Mouse (Mus musculus): Measurements from ENCODE around the gene Shc3. TPM values are rescaled to one million over a fixed set of nuclear protein-coding genes. Genes with fewer than 3 reads are reported as not detected.

The Shc3 gene
- polyA plus RNA-seq, 2 experiments, result 0.12 TPM; not detected in 1

GRCm38 (mm10) chr13:51424647-51425046 is 144.6 kb downstream of the Shc3 start:
- no peak for ATAC-seq (ENCODE audit: insufficient read depth)

GRCm38 (mm10) chr13:51423647-51424046 is 145.6 kb downstream of the Shc3 start:
- TF ChIP-seq EP300 (IDR thresholded peaks at IDR 0.05; ENCODE audit: low read depth) (no peak), CTCF (IDR thresholded peaks at IDR 0.05; ENCODE audit: low read depth) (no peak)
- 56% methylated on average over 9 of the region's 9 CpGs for WGBS (ENCODE audit: insufficient replicate concordance)
- Histone ChIP-seq H3K9me3 (ENCODE audit: control insufficient read depth, low read length) (no peaks in the 10 kb centered on the region), H3K4me3 (ENCODE audit: insufficient read depth in 1 of 2, low read depth in 2 of 2, low read length in 2 of 2) (no peak overlapping the region), H3K36me3 (replicated peaks; ENCODE audit: control insufficient read depth, insufficient read depth, low read depth) (no peaks in the 10 kb centered on the region), H3K4me2 (ENCODE audit: low read depth) (no peak overlapping the region), H3K4me1 (replicated peaks; ENCODE audit: control insufficient read depth in 2 of 2, insufficient read depth in 2 of 2, low read length in 1 of 2) (0 out of 4 replicates have a peak, but pooled peaks cover 0 to 2% of the 10 kb centered on the region in 2 experiments), H3K27me3 (ENCODE audit: control insufficient read depth, insufficient read depth, low read length) (no peaks in the 10 kb centered on the region), H3K9ac (replicated peaks) (no peak overlapping the region), H3K27ac (no peak overlapping the region)
- ATAC-seq (ENCODE audit: insufficient read depth), result no peak
- DNase-seq (ENCODE audit: low read depth in 3 of 3, low spot score in 3 of 3), result no peak

More at GRCm38 (mm10) chr13:51424647-51425046, 144.6 kb downstream of the Shc3 start:
- Histone ChIP-seq H3K4me3 (ENCODE audit: insufficient read depth in 1 of 2, low read depth in 2 of 2, low read length in 2 of 2) (no peak overlapping the region), H3K27me3 (ENCODE audit: control insufficient read depth, insufficient read depth, low read length) (no peaks in the 10 kb centered on the region), H3K36me3 (replicated peaks; ENCODE audit: control insufficient read depth, insufficient read depth, low read depth) (no peaks in the 10 kb centered on the region), H3K4me2 (ENCODE audit: low read depth) (no peak overlapping the region), H3K9ac (replicated peaks) (no peak overlapping the region), H3K9me3 (ENCODE audit: control insufficient read depth, low read length) (no peaks in the 10 kb centered on the region), H3K27ac (no peak overlapping the region), H3K4me1 (replicated peaks; ENCODE audit: control insufficient read depth in 2 of 2, insufficient read depth in 2 of 2, low read length in 1 of 2) (no peaks in the 10 kb centered on the region)
- 18% methylated on average over 5 of the region's 5 CpGs for whole genome bisulfite sequencing (ENCODE audit: insufficient replicate concordance)
- TF ChIP-seq EP300 (IDR thresholded peaks at IDR 0.05; ENCODE audit: low read depth), result no peak
- TF ChIP-seq CTCF (IDR thresholded peaks at IDR 0.05; ENCODE audit: low read depth), result peak; percentile 74
- DNase-seq (ENCODE audit: low read depth in 3 of 3, low spot score in 3 of 3), result no peak

- peaks cover 0 to 6% of the 10 kb centered on the region in 2 experiments; a peak in 1 of 4 replicates for H3K4me1 ChIP-seq (replicated peaks; ENCODE audit: control insufficient read depth in 2 of 2, insufficient read depth in 2 of 2, low read length in 1 of 2)
- no peak for ATAC-seq (ENCODE audit: insufficient read depth)
- WGBS (ENCODE audit: insufficient replicate concordance), result 72% methylated on average over 9 of the region's 9 CpGs
These were observed 148.4 kb downstream of the Shc3 start for GRCm38 (mm10) chr13:51420861-51421260.

GRCm38 (mm10) chr13:51419501-51419900 is 149.7 kb downstream of the Shc3 start:
- Histone ChIP-seq H3K9ac (replicated peaks) (no peak overlapping the region), H3K4me3 (ENCODE audit: insufficient read depth in 1 of 2, low read depth in 2 of 2, low read length in 2 of 2) (no peak overlapping the region), H3K27ac (no peak overlapping the region), H3K4me2 (ENCODE audit: low read depth) (no peak overlapping the region), H3K27me3 (ENCODE audit: control insufficient read depth, insufficient read depth, low read length) (no peaks in the 10 kb centered on the region), H3K36me3 (replicated peaks; ENCODE audit: control insufficient read depth, insufficient read depth, low read depth) (no peaks in the 10 kb centered on the region), H3K4me1 (replicated peaks; ENCODE audit: control insufficient read depth in 2 of 2, insufficient read depth in 2 of 2, low read length in 1 of 2) (peaks cover 0 to 6% of the 10 kb centered on the region in 2 experiments; a peak in 1 of 4 replicates), H3K9me3 (ENCODE audit: control insufficient read depth, low read length) (no peaks in the 10 kb centered on the region)
- WGBS (ENCODE audit: insufficient replicate concordance), result 75% methylated on average over 15 of the region's 15 CpGs
- TF ChIP-seq CTCF (IDR thresholded peaks at IDR 0.05; ENCODE audit: low read depth), result no peak
- no peak for TF ChIP-seq EP300 (IDR thresholded peaks at IDR 0.05; ENCODE audit: low read depth)
- DNase-seq (ENCODE audit: low read depth in 3 of 3, low spot score in 3 of 3), result no peak
- ATAC-seq (ENCODE audit: insufficient read depth), result no peak

More at GRCm38 (mm10) chr13:51420861-51421260, 148.4 kb downstream of the Shc3 start:
- Histone ChIP-seq H3K36me3 (replicated peaks; ENCODE audit: control insufficient read depth, insufficient read depth, low read depth) (no peaks in the 10 kb centered on the region), H3K4me2 (ENCODE audit: low read depth) (no peak overlapping the region), H3K9me3 (ENCODE audit: control insufficient read depth, low read length) (no peaks in the 10 kb centered on the region), H3K27ac (no peak overlapping the region), H3K27me3 (ENCODE audit: control insufficient read depth, insufficient read depth, low read length) (no peaks in the 10 kb centered on the region), H3K4me3 (ENCODE audit: insufficient read depth in 1 of 2, low read depth in 2 of 2, low read length in 2 of 2) (no peak overlapping the region), H3K9ac (replicated peaks) (no peak overlapping the region)
- no peak for DNase-seq (ENCODE audit: low read depth in 3 of 3, low spot score in 3 of 3)
- TF ChIP-seq CTCF (IDR thresholded peaks at IDR 0.05; ENCODE audit: low read depth), result no peak

- H3K4me2 ChIP-seq (ENCODE audit: low read depth), result no peak overlapping the region
- ATAC-seq (ENCODE audit: insufficient read depth), result no peak
- no peak for TF ChIP-seq CTCF (IDR thresholded peaks at IDR 0.05; ENCODE audit: low read depth)
- TF ChIP-seq EP300 (IDR thresholded peaks at IDR 0.05; ENCODE audit: low read depth), result no peak
These were observed 150.2 kb downstream of the Shc3 start for GRCm38 (mm10) chr13:51418942-51419451.

More at GRCm38 (mm10) chr13:51418942-51419451, 150.2 kb downstream of the Shc3 start:
- H3K4me3 ChIP-seq (ENCODE audit: insufficient read depth in 1 of 2, low read depth in 2 of 2, low read length in 2 of 2), result no peak overlapping the region
- H3K27ac ChIP-seq, result no peak overlapping the region
- no peak overlapping the region for H3K9ac ChIP-seq (replicated peaks)
- H3K4me1 ChIP-seq (replicated peaks; ENCODE audit: control insufficient read depth in 2 of 2, insufficient read depth in 2 of 2, low read length in 1 of 2), result peaks cover 0 to 6% of the 10 kb centered on the region in 2 experiments; a peak in 1 of 4 replicates
- 67% methylated on average over 19 of the region's 19 CpGs for WGBS (ENCODE audit: insufficient replicate concordance)
- no peaks in the 10 kb centered on the region for H3K27me3 ChIP-seq (ENCODE audit: control insufficient read depth, insufficient read depth, low read length)
- DNase-seq (ENCODE audit: low read depth in 3 of 3, low spot score in 3 of 3), result no peak
- H3K9me3 ChIP-seq (ENCODE audit: control insufficient read depth, low read length), result no peaks in the 10 kb centered on the region
- no peaks in the 10 kb centered on the region for H3K36me3 ChIP-seq (replicated peaks; ENCODE audit: control insufficient read depth, insufficient read depth, low read depth)
